Mouse (Mus musculus) kidney, postnatal 0 days (tissue): ENCODE data around the gene Gm2a. TPM values are rescaled to one million over a fixed set of nuclear protein-coding genes. Genes with fewer than 3 reads are reported as not detected.

Experiments
- ATAC-seq: fragments of 200-750 bp; cut with Nextera tagmentation; replicated peaks from 2 replicates; pipeline ENCODE4 v1.8.0; 2017; ENCODE audit warnings: low read depth, moderate number of reproducible peaks, moderate TSS enrichment, moderate library complexity; ENCODE audit not compliant: low FRiP score
- DNase-seq: peaks from one replicate; pipeline ENCODE4 v3.0.0-alpha.2; 2016; ENCODE audit warnings: low spot score
- H3K27ac ChIP-seq: fragments of 300-500 bp; sonication (generic); 2 replicates; pipeline ENCODE4 v1.5.1; 2014; ENCODE audit warnings: mild to moderate bottlenecking
- H3K27me3 ChIP-seq: fragments of 300-500 bp; sonication (generic); 2 replicates; pipeline ENCODE4 v1.6.1; 2014; ENCODE audit warnings: low read length, mixed read lengths; ENCODE audit not compliant: insufficient read depth
- H3K36me3 ChIP-seq: fragments of 300-500 bp; sonication (generic); 2 replicates; pipeline ENCODE4 v1.6.1; 2014; ENCODE audit warnings: low read length, mixed read lengths; ENCODE audit not compliant: insufficient read depth
- H3K4me1 ChIP-seq: fragments of 300-500 bp; sonication (generic); replicated peaks from 2 replicates; pipeline ENCODE4 v1.6.1; 2014; ENCODE audit warnings: antibody characterized with exemption, low read length, mixed read lengths; ENCODE audit not compliant: insufficient read depth
- H3K4me2 ChIP-seq: fragments of 300-500 bp; sonication (generic); 2 replicates; pipeline ENCODE4 v1.6.1; 2014; ENCODE audit warnings: mild to moderate bottlenecking, low read length, moderate library complexity, mixed read lengths
- H3K4me3 ChIP-seq: fragments of 300-500 bp; sonication (generic); replicated peaks from 2 replicates; pipeline ENCODE4 v1.5.1; 2014; ENCODE audit warnings: low read depth, low read length
- H3K9ac ChIP-seq: fragments of 300-500 bp; sonication (generic); 2 replicates; pipeline ENCODE4 v1.6.1; 2014; ENCODE audit warnings: low read depth, low read length
- H3K9me3 ChIP-seq: fragments of 300-500 bp; sonication (generic); replicated peaks from 2 replicates; pipeline ENCODE4 v1.6.1; 2016; ENCODE audit warnings: low read length, inconsistent platforms, mixed read lengths
- CTCF ChIP-seq: IDR thresholded peaks from 2 replicates; pipeline ENCODE4 v1.5.1; 2016; ENCODE audit warnings: antibody characterized with exemption, low read depth, mild to moderate bottlenecking, moderate library complexity
- WGBS: fragments of 180-500 bp; shearing (Covaris S2); extraction: QIAGEN DNeasy Blood & Tissue Kit; methylation state at CpG from one replicate; pipeline ENCODE4 v1.1.7; 2014; 5-methylcytosine and 5-hydroxymethylcytosine counted together
- polyA plus RNA-seq: library from polyadenylated mRNA; unstranded; fragments of >200 nt; fragmentation: Nextera tagmentation; extraction: Ambion mirVana; gene quantifications from 2 replicates; pipeline ENCODE4 v1.2.1, GENCODE M21; 2015

Gene Gm2a
- polyA plus RNA-seq, 1 experiment from 2014 or later = 59.8 TPM

DNA sequence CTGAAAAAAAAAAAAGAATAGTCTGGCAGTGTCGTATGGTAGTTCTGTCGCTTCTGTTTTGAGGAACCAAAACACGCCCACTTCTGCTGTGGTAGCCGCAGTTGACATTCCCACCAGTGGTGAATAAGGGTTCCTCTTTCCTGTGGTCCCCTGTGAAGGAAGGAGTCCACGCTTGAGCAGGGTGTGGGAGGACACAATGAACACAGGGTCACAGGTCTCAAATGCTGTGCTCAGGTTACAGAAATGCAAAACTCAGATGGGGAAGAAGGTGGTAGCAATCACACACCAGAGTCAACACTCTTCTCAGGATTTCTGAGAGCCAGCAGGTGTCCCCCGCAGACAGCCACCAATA is 57.1 kb downstream of the Gm2a start:
- no peak for TF ChIP-seq CTCF
- WGBS = 34% methylated on average over 6 of the region's 6 CpGs
- peak; percentile 37 for DNase-seq

DNA sequence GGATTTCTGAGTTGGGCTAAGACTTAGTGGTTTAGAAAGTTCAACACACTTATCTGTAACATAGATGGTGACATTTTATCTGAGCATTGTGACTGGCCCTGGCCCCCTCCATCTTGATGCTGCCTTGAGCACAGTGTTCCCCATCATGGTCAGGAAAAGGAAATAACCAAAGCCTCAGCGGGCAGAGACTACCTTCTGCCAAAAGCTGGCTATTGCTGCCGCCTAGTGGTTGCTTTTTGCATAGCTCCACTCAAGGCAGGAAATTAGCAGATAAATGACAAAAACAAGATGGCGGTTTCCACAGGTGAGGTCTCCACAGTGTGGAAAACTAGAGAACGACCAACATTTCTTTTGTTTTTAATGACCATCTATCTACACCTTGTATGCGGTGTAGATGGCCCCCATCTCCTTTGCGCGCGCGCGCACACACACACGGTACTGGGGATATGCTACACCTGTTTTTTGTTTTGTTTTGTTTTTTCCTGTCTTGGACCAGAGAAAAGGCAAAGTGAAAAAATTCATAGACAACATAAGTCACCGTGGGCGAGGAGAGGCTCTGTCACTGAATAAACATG is 61.0 kb downstream of the Gm2a start:
- TF ChIP-seq CTCF = peak; percentile 97
- H3K27ac ChIP-seq = no peak overlapping the region
- no peaks in the 10 kb centered on the region for H3K27me3 ChIP-seq
- no peaks in the 10 kb centered on the region for H3K9me3 ChIP-seq
- peak; percentile 71; the same call in 1 of the 2 replicates for ATAC-seq
- no peak overlapping the region for H3K9ac ChIP-seq
- H3K4me3 ChIP-seq = no peak overlapping the region
- no peak overlapping the region for H3K4me2 ChIP-seq
- WGBS = 51% methylated on average over 13 of the region's 13 CpGs
- no peaks in the 10 kb centered on the region for H3K4me1 ChIP-seq
- DNase-seq = peak; percentile 84
- H3K36me3 ChIP-seq = no peaks in the 10 kb centered on the region

More for the DNA sequence above, 57.1 kb downstream of the Gm2a start:
- H3K4me2 ChIP-seq = no peak overlapping the region
- H3K27ac ChIP-seq = no peak overlapping the region
- H3K27me3 ChIP-seq = no peaks in the 10 kb centered on the region
- ATAC-seq = no peak
- H3K9ac ChIP-seq = no peak overlapping the region
- no peaks in the 10 kb centered on the region for H3K4me1 ChIP-seq
- no peak overlapping the region for H3K4me3 ChIP-seq
- no peaks in the 10 kb centered on the region for H3K36me3 ChIP-seq
- H3K9me3 ChIP-seq = no peaks in the 10 kb centered on the region

Other genes starting within 250 kb of the Gm2a start
- 7.3 and 7.7 TPM in 2 replicates for gene Lyrm7, start 237.2 kb upstream of the Gm2a start, polyA plus RNA-seq
- 1,015 and 1,085 TPM in 2 replicates for gene Hint1, start 231.7 kb upstream of the Gm2a start, polyA plus RNA-seq
- 1,362 and 1,474 TPM in 2 replicates for gene Gpx3, start 195.7 kb upstream of the Gm2a start, polyA plus RNA-seq
- 17.5 and 20.3 TPM in 2 replicates for gene Tnip1, start 135.2 kb upstream of the Gm2a start, polyA plus RNA-seq
- 146 and 176 TPM in 2 replicates for gene Anxa6, start 64.7 kb upstream of the Gm2a start, polyA plus RNA-seq
- gene Ccdc69, start 20.0 kb upstream of the Gm2a start, polyA plus RNA-seq = 2.4 and 2.5 TPM in 2 replicates
- gene Slc36a3, start 53.6 kb downstream of the Gm2a start, polyA plus RNA-seq = not detected in 2 replicates
- 0.27 and 0.43 TPM in 2 replicates for gene Slc36a2, start 87.0 kb downstream of the Gm2a start, polyA plus RNA-seq
- 1.9 and 2.1 TPM in 2 replicates for gene Slc36a1, start 106.2 kb downstream of the Gm2a start, polyA plus RNA-seq
- gene Fat2, start 238.4 kb downstream of the Gm2a start, polyA plus RNA-seq = 0.05 and 0.08 TPM in 2 replicates